Mouse (Mus musculus) stomach, embryonic 16.5 days (tissue): Measurements from ENCODE around the gene Itga9. TPM values are rescaled to one million over a fixed set of nuclear protein-coding genes. Genes with fewer than 3 reads are reported as not detected.

ENCODE experiments used
- ATAC-seq: fragments of 200-750 bp; cut with Nextera tagmentation; 2 replicates; pipeline ENCODE4 v1.8.0; 2017; ENCODE audit warnings: moderate number of reproducible peaks, moderate TSS enrichment; ENCODE audit not compliant: insufficient read depth, low FRiP score
- H3K27ac ChIP-seq: fragments of 300-500 bp; sonication (generic); 2 replicates; pipeline ENCODE4 v1.5.1; 2014; ENCODE audit warnings: low read length
- H3K27me3 ChIP-seq: fragments of 300-500 bp; sonication (generic); 2 replicates; pipeline ENCODE4 v1.6.1; 2014; ENCODE audit warnings: low read length, control low read depth, mixed read lengths; ENCODE audit not compliant: control insufficient read depth, insufficient read depth
- H3K36me3 ChIP-seq: fragments of 300-500 bp; sonication (generic); 2 replicates; pipeline ENCODE4 v1.6.1; 2014; ENCODE audit warnings: low read length; ENCODE audit not compliant: control insufficient read depth, insufficient read depth
- H3K4me1 ChIP-seq: fragments of 300-500 bp; sonication (generic); 2 replicates; pipeline ENCODE4 v1.6.1; 2014; ENCODE audit warnings: low read length, control low read depth, mixed read lengths; ENCODE audit not compliant: control insufficient read depth, insufficient read depth
- H3K4me2 ChIP-seq: fragments of 300-500 bp; sonication (generic); 2 replicates; pipeline ENCODE4 v1.6.1; 2014; ENCODE audit warnings: low read depth, low read length, mixed read lengths
- H3K4me3 ChIP-seq: fragments of 300-500 bp; sonication (generic); replicated peaks from 2 replicates; pipeline ENCODE4 v1.5.1; 2014; ENCODE audit warnings: mild to moderate bottlenecking, low read length
- H3K9ac ChIP-seq: fragments of 300-500 bp; sonication (generic); 2 replicates; pipeline ENCODE4 v1.6.1; 2014; ENCODE audit warnings: low read length
- H3K9me3 ChIP-seq: fragments of 300-500 bp; sonication (generic); replicated peaks from 2 replicates; pipeline ENCODE4 v1.6.1; 2016; ENCODE audit warnings: low read length, control low read depth; ENCODE audit not compliant: control insufficient read depth
- WGBS: fragments of 180-500 bp; shearing (Covaris S2); extraction: QIAGEN DNeasy Blood & Tissue Kit; methylation state at CpG from one replicate; pipeline ENCODE4 v1.1.7; 2014; 5-methylcytosine and 5-hydroxymethylcytosine counted together
- polyA plus RNA-seq: library from polyadenylated mRNA; unstranded; fragments of >200 nt; fragmentation: Nextera tagmentation; extraction: Ambion mirVana; gene quantifications from 2 replicates; pipeline ENCODE4 v1.2.1, GENCODE M21; 2015

Itga9 gene
- polyA plus RNA-seq, 1 experiment from 2014 or later: 5.5 TPM

DNA sequence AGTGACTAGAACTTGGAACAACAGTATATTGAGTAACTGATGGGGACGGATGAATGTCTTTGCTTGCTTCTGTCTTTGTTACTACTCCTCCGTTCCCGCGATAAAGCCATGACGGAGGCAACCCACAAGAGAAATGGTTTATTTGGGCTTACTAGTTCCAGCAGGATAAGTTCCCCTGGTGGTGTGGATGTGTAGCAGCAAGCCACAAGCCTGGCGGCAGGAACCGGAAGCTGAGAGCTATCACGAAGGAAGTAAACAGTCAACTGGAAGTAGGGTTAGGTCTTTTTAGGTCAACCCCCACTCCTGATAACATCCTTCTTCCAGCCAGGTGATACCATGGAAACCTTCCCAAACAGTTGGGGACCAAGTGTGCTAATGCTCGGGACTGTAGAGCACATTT is 327.3 kb downstream of the Itga9 start:
- Histone ChIP-seq H3K4me1 (peaks cover 19% of the 10 kb centered on the region), H3K9ac (no peak overlapping the region), H3K36me3 (no peaks in the 10 kb centered on the region), H3K4me2 (peak overlapping the region; percentile 30; the same call in 1 of the 2 replicates), H3K27ac (0 out of 2 replicates have a peak overlapping the region, but pooled peaks have one; percentile 2), H3K4me3 (no peak overlapping the region), H3K9me3 (no peaks in the 10 kb centered on the region), H3K27me3 (no peaks in the 10 kb centered on the region)
- WGBS: 81% methylated on average over 9 of the region's 9 CpGs
- no peak for ATAC-seq

DNA sequence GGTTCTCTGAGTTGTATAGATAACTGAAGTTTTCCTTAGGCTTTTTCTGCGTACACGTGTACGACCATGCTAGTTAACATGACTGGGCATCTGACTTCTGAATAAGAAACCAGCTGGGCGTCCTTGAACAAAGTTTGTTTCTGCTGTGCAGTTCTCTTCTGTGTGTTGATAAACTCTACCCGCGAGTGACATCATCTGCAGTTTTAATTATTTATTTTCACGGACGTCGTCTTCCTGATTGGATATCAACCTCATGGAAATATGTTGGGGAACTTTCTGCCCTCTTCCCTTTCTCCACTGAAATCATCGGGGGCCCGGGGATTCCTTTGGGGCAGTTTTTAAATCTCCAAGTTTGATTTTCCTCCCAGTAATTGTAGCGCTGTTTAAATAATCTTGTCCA is 327.8 kb downstream of the Itga9 start:
- 0 out of 2 replicates have a peak overlapping the region, but pooled peaks have one; percentile 2 for H3K27ac ChIP-seq
- ATAC-seq: no peak
- no peak overlapping the region for H3K9ac ChIP-seq
- H3K36me3 ChIP-seq: no peaks in the 10 kb centered on the region
- H3K9me3 ChIP-seq: no peaks in the 10 kb centered on the region
- H3K27me3 ChIP-seq: no peaks in the 10 kb centered on the region
- WGBS: 44% methylated on average over 12 of the region's 12 CpGs
- no peak overlapping the region for H3K4me3 ChIP-seq
- H3K4me2 ChIP-seq: peak overlapping the region; percentile 30
- H3K4me1 ChIP-seq: peaks cover 15% of the 10 kb centered on the region

DNA sequence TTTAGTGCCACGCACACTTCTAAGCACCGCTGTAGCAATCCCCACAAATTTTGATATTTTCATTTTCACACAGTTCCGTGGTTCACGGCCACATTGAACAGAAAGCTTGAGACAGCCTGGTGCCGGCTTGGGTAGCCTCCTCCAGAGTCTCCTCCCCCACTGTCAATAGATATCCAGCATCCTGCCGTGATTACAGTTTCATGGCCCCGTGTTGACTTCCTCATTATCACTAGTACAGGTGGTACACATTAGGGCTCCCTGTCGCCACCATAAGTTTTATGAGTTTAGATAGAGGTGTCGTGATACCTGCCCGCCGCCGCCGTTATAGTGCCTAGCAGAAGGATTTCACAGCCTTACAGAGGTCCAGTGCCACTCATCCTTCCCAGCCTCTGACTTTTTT is 328.6 kb downstream of the Itga9 start:
- Histone ChIP-seq H3K4me3 (no peak overlapping the region), H3K4me2 (no peak overlapping the region), H3K4me1 (peaks cover 19% of the 10 kb centered on the region), H3K9me3 (no peaks in the 10 kb centered on the region), H3K27ac (no peak overlapping the region), H3K9ac (no peak overlapping the region), H3K36me3 (no peaks in the 10 kb centered on the region), H3K27me3 (no peaks in the 10 kb centered on the region)
- ATAC-seq: 0 out of 2 replicates have a peak, but pooled peaks have one; percentile 8
- 74% methylated on average over 13 of the region's 13 CpGs for WGBS

DNA sequence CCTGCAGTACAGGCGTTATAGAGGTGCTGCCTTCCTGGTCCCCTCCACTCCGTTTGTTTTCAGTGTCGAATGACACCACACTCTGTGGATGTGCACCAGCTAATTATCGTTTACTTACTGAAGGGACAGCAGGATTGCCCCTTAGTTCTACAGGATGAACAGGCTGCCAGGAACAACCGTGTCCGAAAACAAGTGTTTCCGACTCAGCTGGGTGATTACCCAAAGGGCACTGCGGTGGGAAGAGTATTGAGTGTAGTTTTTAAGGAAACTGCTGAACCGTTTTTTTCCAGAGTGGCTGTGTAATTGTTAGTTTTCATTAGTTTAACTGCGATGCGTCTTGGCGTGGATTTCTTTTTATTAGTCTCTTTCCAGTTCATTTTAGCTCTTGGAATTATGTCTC is 329.6 kb downstream of the Itga9 start:
- no peaks in the 10 kb centered on the region for H3K9me3 ChIP-seq
- no peak overlapping the region for H3K4me2 ChIP-seq
- H3K27ac ChIP-seq: no peak overlapping the region
- no peak overlapping the region for H3K4me3 ChIP-seq
- no peak for ATAC-seq
- 73% methylated on average over 12 of the region's 12 CpGs for WGBS
- H3K36me3 ChIP-seq: no peaks in the 10 kb centered on the region
- H3K27me3 ChIP-seq: no peaks in the 10 kb centered on the region
- H3K4me1 ChIP-seq: peaks cover 21% of the 10 kb centered on the region
- H3K9ac ChIP-seq: no peak overlapping the region

DNA sequence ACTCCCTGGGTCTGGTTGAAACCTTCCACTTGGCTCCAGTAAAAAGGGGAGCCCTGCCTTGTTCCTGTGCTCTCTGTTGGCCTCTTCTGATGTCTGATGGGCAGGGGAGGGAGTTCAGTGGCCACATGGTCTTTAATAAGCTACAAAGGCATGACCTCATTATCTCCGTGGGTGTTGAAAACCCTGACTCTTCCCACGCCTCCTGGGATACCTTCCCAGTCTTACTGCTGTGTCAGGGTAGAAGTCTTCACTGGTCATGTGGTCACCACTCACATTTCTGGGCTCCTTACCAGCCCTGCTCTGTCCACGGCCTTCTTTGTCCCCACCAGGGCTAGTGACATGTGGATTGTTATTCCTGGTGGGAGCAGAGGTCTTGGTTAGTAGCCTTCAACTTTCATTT is 331.0 kb downstream of the Itga9 start:
- ATAC-seq: no peak
- Histone ChIP-seq H3K27ac (no peak overlapping the region), H3K4me1 (peaks cover 21% of the 10 kb centered on the region)

DNA sequence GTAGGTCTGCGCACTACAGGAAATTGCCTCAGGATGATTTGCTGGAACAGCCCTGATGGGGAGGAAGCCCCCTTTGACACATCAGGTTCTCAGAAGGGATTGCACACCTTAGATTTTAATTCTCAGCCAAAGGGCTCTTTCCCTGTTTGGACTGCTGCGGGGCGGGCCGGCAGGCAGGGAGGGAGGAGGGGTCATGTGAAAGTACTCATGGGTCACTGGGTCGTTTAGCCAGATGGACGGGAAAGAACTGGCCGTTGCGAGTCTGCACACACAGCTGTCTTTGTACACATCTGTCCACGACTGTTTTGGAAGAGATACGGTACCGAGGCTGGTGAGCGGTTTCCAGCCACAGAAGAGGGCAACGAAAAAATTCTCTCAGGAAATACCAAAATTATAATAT is 332.9 kb downstream of the Itga9 start:
- no peaks in the 10 kb centered on the region for H3K9me3 ChIP-seq
- peaks cover 21% of the 10 kb centered on the region for H3K4me1 ChIP-seq
- peak overlapping the region; percentile 29; the same call in 1 of the 2 replicates for H3K9ac ChIP-seq
- ATAC-seq: no peak
- H3K36me3 ChIP-seq: 0 out of 2 replicates have a peak, but pooled peaks cover 7% of the 10 kb centered on the region
- no peak overlapping the region for H3K27ac ChIP-seq
- H3K4me2 ChIP-seq: 0 out of 2 replicates have a peak overlapping the region, but pooled peaks have one; percentile 2
- no peak overlapping the region for H3K4me3 ChIP-seq
- H3K27me3 ChIP-seq: no peaks in the 10 kb centered on the region
- WGBS: 33% methylated on average over 13 of the region's 13 CpGs

More for the DNA sequence above, 331.0 kb downstream of the Itga9 start:
- Histone ChIP-seq H3K36me3 (0 out of 2 replicates have a peak, but pooled peaks cover 6% of the 10 kb centered on the region), H3K4me3 (no peak overlapping the region), H3K27me3 (no peaks in the 10 kb centered on the region), H3K9me3 (no peaks in the 10 kb centered on the region), H3K9ac (no peak overlapping the region), H3K4me2 (no peak overlapping the region)
- WGBS: 63% methylated on average over 3 of the region's 3 CpGs

DNA sequence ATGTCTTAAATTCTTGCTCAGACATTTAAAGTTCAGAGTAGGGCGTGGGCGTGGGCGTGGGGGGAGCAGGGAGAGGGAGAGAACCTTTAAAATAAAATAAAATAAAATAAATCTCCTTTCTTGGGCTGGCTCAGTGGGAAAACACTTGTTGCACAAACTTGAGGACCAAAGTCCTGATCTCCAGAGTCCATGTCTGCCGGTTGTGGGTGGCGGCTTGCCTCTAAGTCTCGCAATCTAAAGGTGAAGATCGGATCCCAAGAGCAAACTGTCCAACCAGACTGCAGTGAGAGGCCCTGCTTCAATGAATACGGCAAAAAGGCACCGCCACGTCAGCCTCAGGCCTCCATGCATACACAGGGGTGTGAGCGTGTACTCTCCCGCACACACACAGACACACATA is 333.3 kb downstream of the Itga9 start:
- ATAC-seq: no peak
- Histone ChIP-seq H3K4me3 (no peak overlapping the region), H3K9ac (no peak overlapping the region), H3K9me3 (no peaks in the 10 kb centered on the region), H3K4me1 (peaks cover 19% of the 10 kb centered on the region), H3K27ac (peak overlapping the region; percentile 30; the same call in 1 of the 2 replicates), H3K36me3 (0 out of 2 replicates have a peak, but pooled peaks cover 7% of the 10 kb centered on the region), H3K27me3 (no peaks in the 10 kb centered on the region), H3K4me2 (no peak overlapping the region)
- 67% methylated on average over 12 of the region's 12 CpGs for WGBS

DNA sequence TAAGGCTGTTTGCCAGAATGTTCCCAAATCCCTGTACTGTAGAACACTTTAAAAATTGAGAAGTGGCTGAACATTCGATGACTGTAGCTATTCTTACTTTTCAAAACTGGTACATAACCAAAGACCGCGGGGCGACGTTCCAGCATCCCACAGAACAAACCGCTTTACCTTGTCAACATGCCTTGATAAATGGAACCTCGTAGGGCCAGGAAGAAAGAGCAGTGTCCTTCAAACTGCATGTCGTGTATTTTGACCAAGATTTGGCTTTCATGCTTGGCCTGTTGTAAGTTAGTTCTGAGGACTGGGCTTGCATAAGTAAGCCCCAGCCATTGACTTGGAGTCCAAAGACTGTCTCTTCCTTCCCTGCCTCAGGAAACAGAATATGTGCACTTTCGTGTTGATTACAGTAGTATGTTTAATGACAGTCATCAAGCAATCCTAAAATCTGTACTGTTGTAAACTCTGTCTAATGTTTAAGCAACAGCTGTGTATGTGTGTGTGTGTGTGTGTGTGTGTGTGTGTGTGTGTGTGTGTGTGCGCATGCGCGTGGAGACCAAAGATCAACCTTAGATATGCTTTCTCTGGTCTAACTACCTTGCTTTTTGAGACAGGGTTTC is 334.2 kb downstream of the Itga9 start:
- H3K9ac ChIP-seq: no peak overlapping the region
- H3K36me3 ChIP-seq: 0 out of 2 replicates have a peak, but pooled peaks cover 7% of the 10 kb centered on the region
- 70% methylated on average over 12 of the region's 12 CpGs for WGBS
- no peak overlapping the region for H3K4me3 ChIP-seq
- no peak; the same call in 1 of the 2 replicates for ATAC-seq
- H3K4me1 ChIP-seq: peaks cover 19% of the 10 kb centered on the region
- no peaks in the 10 kb centered on the region for H3K9me3 ChIP-seq
- no peak overlapping the region for H3K4me2 ChIP-seq
- H3K27ac ChIP-seq: no peak overlapping the region
- H3K27me3 ChIP-seq: no peaks in the 10 kb centered on the region

DNA sequence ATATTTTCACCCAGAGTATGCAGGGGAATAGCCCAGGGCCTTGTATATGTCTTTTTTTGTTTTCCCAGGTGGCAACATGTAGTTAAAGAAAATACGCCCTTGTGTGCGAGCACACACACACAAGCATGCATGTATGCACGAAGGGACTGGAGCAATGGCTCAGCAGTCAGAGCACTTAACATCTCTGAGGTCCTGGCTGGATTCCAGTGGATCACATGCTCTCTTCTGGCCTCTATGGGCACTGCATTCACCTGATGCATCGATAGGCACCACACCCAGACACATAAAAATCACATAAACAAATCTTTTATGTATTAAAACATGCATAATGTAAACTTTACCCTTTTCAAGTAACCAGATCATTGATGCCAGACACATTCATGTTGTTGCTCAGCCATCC is 335.5 kb downstream of the Itga9 start:
- no peak for ATAC-seq
- H3K4me3 ChIP-seq: no peak overlapping the region
- H3K27me3 ChIP-seq: no peaks in the 10 kb centered on the region
- H3K27ac ChIP-seq: no peak overlapping the region
- H3K9me3 ChIP-seq: no peaks in the 10 kb centered on the region
- WGBS: 84% methylated on average over 4 of the region's 4 CpGs
- no peak overlapping the region for H3K9ac ChIP-seq
- 0 out of 2 replicates have a peak, but pooled peaks cover 7% of the 10 kb centered on the region for H3K36me3 ChIP-seq
- H3K4me2 ChIP-seq: no peak overlapping the region
- peaks cover 19% of the 10 kb centered on the region for H3K4me1 ChIP-seq
